Mouse (Mus musculus) stomach, embryonic 16.5 days (tissue): ENCODE measurements at regions not wholly inside any gene's neighbourhood (a gene's known extent, or its start where the extent isn't known, plus 50 kb on each side); places are given as distances from the start of the nearest gene placed in this dataset. TPM values are rescaled to one million over a fixed set of nuclear protein-coding genes. Genes with fewer than 3 reads are reported as not detected.

ENCODE experiments used
- microRNA-seq: library from miRNA; unstranded; fragments of <30 nt; microRNA quantifications from one replicate; pipeline ENCODE4, GENCODE M21; 2016

Small RNAs in the stretch of these regions (microRNA-seq; reads per million reads assigned to microRNA genes)
- gene Gm44303: not detected
